Mouse (Mus musculus): ENCODE results near the gene 1110004F10Rik. TPM values are rescaled to one million over a fixed set of nuclear protein-coding genes. Genes with fewer than 3 reads are reported as not detected.

Gene 1110004F10Rik
- 295 and 301 TPM in 2 replicates for polyA plus RNA-seq (2016; fragmentation: Nextera tagmentation; extraction: Ambion mirVana)

- ATAC-seq (ENCODE audit: insufficient number of reproducible peaks, insufficient read depth, low FRiP score, low TSS enrichment), result peak; percentile 49; the same call in 1 of the 2 replicates
- no peaks in the 10 kb centered on the region for H3K36me3 ChIP-seq
- peaks cover 43% of the 10 kb centered on the region for H3K27me3 ChIP-seq
- H3K4me2 ChIP-seq (replicated peaks), result peak within 1 kb of the TSS; percentile 97
- peak within 1 kb of the TSS; percentile 14; the same call in 1 of the 2 replicates for H3K27ac ChIP-seq
- peaks cover 12% of the 10 kb centered on the region for H3K4me1 ChIP-seq
- H3K4me3 ChIP-seq, result peak within 1 kb of the TSS; percentile 41
- H3K9me3 ChIP-seq, result no peaks in the 10 kb centered on the region
- H3K9ac ChIP-seq, result peak within 1 kb of the TSS; percentile 47
- under 1% methylated on average over 11 of the region's 11 CpGs for WGBS
Measured at GRCm38 (mm10) chr7:116039196-116039537, at the start of gene 1110004F10Rik. TSS of gene 1110004F10Rik (plus strand) at chr7:116039397.

- no peak for ATAC-seq (ENCODE audit: insufficient number of reproducible peaks, insufficient read depth, low FRiP score, low TSS enrichment)
- WGBS, result 88% methylated on average over 4 of the region's 4 CpGs
- Histone ChIP-seq H3K36me3 (no peaks in the 10 kb centered on the region), H3K27ac (no peak overlapping the region), H3K4me2 (replicated peaks) (no peak overlapping the region), H3K4me3 (no peak overlapping the region), H3K9ac (no peak overlapping the region), H3K9me3 (no peaks in the 10 kb centered on the region), H3K27me3 (no peaks in the 10 kb centered on the region), H3K4me1 (no peaks in the 10 kb centered on the region)
Measured at GRCm38 (mm10) chr7:116002726-116003125, 36.5 kb upstream of the 1110004F10Rik start.

DNA sequence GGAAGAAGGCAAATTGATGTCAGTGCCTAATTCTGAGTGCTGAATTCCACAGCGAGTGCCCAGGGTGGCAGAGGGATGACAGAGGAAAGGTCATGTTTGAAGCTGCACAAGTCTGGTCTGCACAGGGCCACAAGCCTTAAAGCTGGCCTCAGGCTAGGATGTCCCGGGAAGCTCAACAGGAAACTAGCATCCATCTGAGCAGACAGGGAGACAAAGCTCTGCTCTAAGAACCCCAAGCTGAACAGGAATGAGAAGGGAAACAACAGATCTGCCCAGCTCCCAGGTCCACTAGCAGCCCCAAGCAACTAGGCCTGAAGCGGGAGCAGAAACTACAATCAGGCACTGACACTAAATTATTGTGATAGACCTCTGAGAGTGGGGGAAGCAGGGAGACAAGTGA is 9.2 kb upstream of the 1110004F10Rik start:
- 27% methylated on average over 3 of the region's 3 CpGs for WGBS
- H3K36me3 ChIP-seq, result no peaks in the 10 kb centered on the region
- H3K4me1 ChIP-seq, result peaks cover 16% of the 10 kb centered on the region
- peaks cover 13% of the 10 kb centered on the region for H3K27me3 ChIP-seq
- no peaks in the 10 kb centered on the region for H3K9me3 ChIP-seq
- no peak for ATAC-seq (ENCODE audit: insufficient number of reproducible peaks, insufficient read depth, low FRiP score, low TSS enrichment)
- H3K27ac ChIP-seq, result no peak overlapping the region
- no peak overlapping the region for H3K4me3 ChIP-seq
- H3K9ac ChIP-seq, result peak overlapping the region; percentile 90; the same call in 1 of the 2 replicates
- H3K4me2 ChIP-seq (replicated peaks), result peak overlapping the region; percentile 97

- peak overlapping the region; percentile 59 for H3K4me3 ChIP-seq
- H3K27me3 ChIP-seq, result peaks cover 21% of the 10 kb centered on the region
- peak overlapping the region; percentile 90 for H3K9ac ChIP-seq
- WGBS, result 8% methylated on average over 26 of the region's 26 CpGs
- H3K27ac ChIP-seq, result peak overlapping the region; percentile 84
- no peaks in the 10 kb centered on the region for H3K36me3 ChIP-seq
- peak overlapping the region; percentile 97 for H3K4me2 ChIP-seq (replicated peaks)
- peaks cover 16% of the 10 kb centered on the region for H3K4me1 ChIP-seq
- 0 out of 2 replicates have a peak, but pooled peaks have one; percentile 1 for ATAC-seq (ENCODE audit: insufficient number of reproducible peaks, insufficient read depth, low FRiP score, low TSS enrichment)
- H3K9me3 ChIP-seq, result no peaks in the 10 kb centered on the region
Measured at GRCm38 (mm10) chr7:116030597-116031387, 8.4 kb upstream of the 1110004F10Rik start.

GRCm38 (mm10) chr7:116031388-116031717 is 7.8 kb upstream of the 1110004F10Rik start:
- Histone ChIP-seq H3K4me3 (peak overlapping the region; percentile 59), H3K27me3 (peaks cover 27% of the 10 kb centered on the region), H3K9ac (peak overlapping the region; percentile 90), H3K9me3 (no peaks in the 10 kb centered on the region), H3K36me3 (no peaks in the 10 kb centered on the region), H3K4me1 (peaks cover 16% of the 10 kb centered on the region), H3K27ac (peak overlapping the region; percentile 84), H3K4me2 (replicated peaks) (peak overlapping the region; percentile 97)
- no peak for ATAC-seq (ENCODE audit: insufficient number of reproducible peaks, insufficient read depth, low FRiP score, low TSS enrichment)
- under 1% methylated on average over 14 of the region's 14 CpGs for WGBS

DNA sequence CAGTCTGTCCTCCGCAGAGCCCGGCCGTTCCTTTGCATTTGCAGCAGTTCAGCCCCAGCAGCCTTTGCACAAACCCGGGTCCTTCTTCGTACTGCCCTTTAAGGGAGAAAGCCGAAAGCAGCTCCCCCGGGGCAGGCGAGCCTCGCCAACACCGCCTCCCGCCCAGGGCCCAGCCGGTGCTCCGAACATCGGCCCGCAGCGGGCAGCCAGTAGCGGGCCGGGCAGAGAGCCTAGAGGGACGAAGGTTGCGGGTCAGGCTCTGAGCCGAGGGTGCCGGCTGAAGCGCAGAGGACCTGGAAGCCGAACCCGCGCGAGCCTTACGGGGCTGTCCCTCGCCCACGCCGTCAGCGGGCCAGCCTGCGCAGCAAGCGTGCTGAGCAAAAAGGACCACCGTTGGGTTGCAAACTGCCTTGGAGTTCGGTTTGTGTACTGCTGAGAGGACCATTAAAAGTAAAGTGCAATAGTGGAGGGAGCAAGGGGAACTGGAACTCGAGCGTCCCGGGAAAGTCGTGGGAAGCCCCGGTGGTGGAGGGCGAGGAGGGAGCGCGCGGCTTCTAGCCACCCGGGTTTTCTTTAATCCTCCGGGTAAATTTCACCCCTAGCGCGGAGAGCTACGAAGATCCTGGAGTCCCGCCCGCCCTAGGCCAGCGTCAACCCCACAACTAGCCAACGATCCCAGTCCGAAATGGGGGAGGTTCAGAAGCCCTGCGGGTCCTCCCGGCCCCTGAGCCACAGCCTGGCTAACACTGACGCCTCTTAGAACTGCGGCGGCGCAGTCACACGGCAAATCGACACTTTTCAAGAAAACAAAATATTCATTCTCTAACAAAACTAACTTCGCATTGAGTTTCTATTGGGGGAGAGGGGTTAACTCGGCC is 7.2 kb upstream of the 1110004F10Rik start:
- WGBS, result under 1% methylated on average over 65 of the region's 65 CpGs
- H3K27me3 ChIP-seq, result peaks cover 33% of the 10 kb centered on the region
- no peak for ATAC-seq (ENCODE audit: insufficient number of reproducible peaks, insufficient read depth, low FRiP score, low TSS enrichment)

DNA sequence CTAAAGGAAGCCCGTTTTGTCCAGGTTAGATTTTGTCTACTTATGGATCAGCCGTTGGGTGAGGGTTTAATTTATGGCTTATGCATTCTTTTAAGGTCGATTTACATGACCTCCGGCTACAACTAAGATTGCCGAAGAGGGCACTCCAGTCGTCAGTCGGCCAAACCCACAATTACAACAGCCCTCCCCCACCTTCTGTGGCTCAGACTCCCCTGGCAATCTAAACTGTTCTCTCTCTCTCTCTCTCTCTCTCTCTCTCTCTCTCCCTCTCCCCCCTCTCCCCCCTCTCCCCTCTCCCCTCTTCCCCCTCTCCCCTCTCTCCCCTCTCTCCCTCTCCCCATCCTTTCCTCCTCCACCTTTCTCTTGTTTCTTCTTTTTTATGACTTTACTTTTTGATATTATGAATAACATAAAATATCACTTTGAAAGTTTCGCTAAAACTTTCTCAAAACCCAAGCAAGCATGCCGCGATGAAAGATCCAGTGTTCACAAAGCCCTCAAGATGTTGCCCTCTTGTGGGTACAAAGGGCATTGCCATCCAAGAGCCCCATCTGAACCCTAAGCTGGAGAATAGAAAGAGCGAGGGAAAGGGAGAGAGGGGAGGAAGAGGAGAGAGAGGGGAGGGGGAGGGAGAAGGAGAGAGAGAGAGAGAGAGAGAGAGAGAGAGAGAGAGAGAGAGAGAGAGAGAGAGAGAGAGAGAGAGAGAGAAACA is 6.4 kb upstream of the 1110004F10Rik start:
- Histone ChIP-seq H3K4me3 (peak overlapping the region; percentile 59), H3K4me2 (replicated peaks) (peak overlapping the region; percentile 97), H3K4me1 (peaks cover 16% of the 10 kb centered on the region), H3K36me3 (no peaks in the 10 kb centered on the region), H3K27ac (peak overlapping the region; percentile 91), H3K27me3 (peaks cover 39% of the 10 kb centered on the region), H3K9me3 (no peaks in the 10 kb centered on the region), H3K9ac (peak overlapping the region; percentile 90)
- no peak for ATAC-seq (ENCODE audit: insufficient number of reproducible peaks, insufficient read depth, low FRiP score, low TSS enrichment)
- under 1% methylated on average over 11 of the region's 11 CpGs for WGBS

More for the DNA sequence above, 7.2 kb upstream of the 1110004F10Rik start:
- Histone ChIP-seq H3K4me1 (peaks cover 16% of the 10 kb centered on the region), H3K9ac (peak overlapping the region; percentile 90), H3K27ac (peak overlapping the region; percentile 84), H3K4me2 (replicated peaks) (peak overlapping the region; percentile 97), H3K4me3 (peak overlapping the region; percentile 59), H3K9me3 (no peaks in the 10 kb centered on the region), H3K36me3 (no peaks in the 10 kb centered on the region)

DNA sequence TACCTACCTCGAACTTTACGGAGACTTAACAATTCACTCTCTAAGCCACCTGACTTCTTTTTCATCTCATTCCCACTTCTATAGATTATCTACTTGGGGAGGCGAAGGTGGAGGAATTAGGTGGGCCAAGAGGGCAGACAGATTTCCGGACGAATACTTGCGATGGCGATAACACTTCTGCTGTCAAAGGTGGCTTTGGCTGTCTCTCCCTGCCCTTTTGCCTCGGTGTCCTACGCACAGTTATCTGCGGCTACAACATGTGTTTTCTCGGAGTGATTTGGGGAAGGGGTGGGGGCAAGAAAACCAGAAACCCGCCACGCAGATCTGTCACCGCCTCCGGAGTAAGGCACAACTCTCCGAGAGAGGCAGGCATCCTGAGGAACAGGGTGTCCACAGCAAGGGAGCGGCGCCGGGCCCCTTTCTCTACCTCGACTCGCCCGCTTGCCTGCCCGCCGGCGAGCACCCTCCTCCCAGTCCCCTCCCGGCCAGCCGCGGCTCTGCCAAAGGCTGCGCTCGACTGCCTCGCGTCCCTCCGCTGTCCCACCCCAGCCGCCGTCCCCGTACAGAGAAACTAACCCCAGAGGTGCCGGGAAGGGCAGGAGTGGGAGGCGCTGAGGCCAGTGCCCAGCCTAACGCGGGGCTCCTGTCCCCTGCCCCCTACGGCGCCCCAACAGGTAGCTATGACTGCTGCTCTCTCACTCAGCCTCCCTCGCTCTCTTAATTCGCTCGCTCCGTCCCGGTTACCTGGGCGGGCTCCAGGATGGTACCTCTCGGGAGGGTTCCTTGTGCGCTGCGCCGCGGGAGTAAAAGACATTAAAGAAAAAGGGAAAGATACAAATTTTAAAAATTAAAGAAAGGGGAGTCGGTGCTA is 5.6 kb upstream of the 1110004F10Rik start:
- Histone ChIP-seq H3K4me2 (replicated peaks) (peak overlapping the region; percentile 97), H3K9ac (peak overlapping the region; percentile 76), H3K27me3 (peaks cover 39% of the 10 kb centered on the region), H3K9me3 (no peaks in the 10 kb centered on the region), H3K36me3 (no peaks in the 10 kb centered on the region), H3K4me1 (peaks cover 16% of the 10 kb centered on the region), H3K4me3 (peak overlapping the region; percentile 59), H3K27ac (peak overlapping the region; percentile 91)
- under 1% methylated on average over 53 of the region's 54 CpGs for WGBS
- ATAC-seq (ENCODE audit: insufficient number of reproducible peaks, insufficient read depth, low FRiP score, low TSS enrichment), result no peak; the same call in 1 of the 2 replicates

- Histone ChIP-seq H3K4me1 (peaks cover 19% of the 10 kb centered on the region), H3K27ac (peak overlapping the region; percentile 91), H3K4me2 (replicated peaks) (peak overlapping the region; percentile 97), H3K9me3 (no peaks in the 10 kb centered on the region), H3K4me3 (peak overlapping the region; percentile 59), H3K36me3 (no peaks in the 10 kb centered on the region), H3K9ac (peak overlapping the region; percentile 76), H3K27me3 (peaks cover 39% of the 10 kb centered on the region)
- peak; percentile 32; the same call in 1 of the 2 replicates for ATAC-seq (ENCODE audit: insufficient number of reproducible peaks, insufficient read depth, low FRiP score, low TSS enrichment)
- WGBS, result under 1% methylated on average over 25 of the region's 25 CpGs
Measured at GRCm38 (mm10) chr7:116034282-116034758, 4.9 kb upstream of the 1110004F10Rik start.

GRCm38 (mm10) chr7:116035504-116035903 is 3.7 kb upstream of the 1110004F10Rik start:
- no peak for ATAC-seq (ENCODE audit: insufficient number of reproducible peaks, insufficient read depth, low FRiP score, low TSS enrichment)
- H3K27me3 ChIP-seq, result peaks cover 32% of the 10 kb centered on the region
- H3K4me2 ChIP-seq (replicated peaks), result peak overlapping the region; percentile 97
- H3K9me3 ChIP-seq, result no peaks in the 10 kb centered on the region
- H3K36me3 ChIP-seq, result no peaks in the 10 kb centered on the region
- 0 out of 2 replicates have a peak overlapping the region, but pooled peaks have one; percentile 59 for H3K4me3 ChIP-seq
- H3K9ac ChIP-seq, result no peak overlapping the region
- H3K4me1 ChIP-seq, result peaks cover 19% of the 10 kb centered on the region
- H3K27ac ChIP-seq, result no peak overlapping the region
- 35% methylated on average over 4 of the region's 4 CpGs for WGBS

Measured in embryonic facial prominence, embryonic 12.5 days (tissue).